Mouse (Mus musculus): ENCODE results near the gene Rpl23. TPM values are rescaled to one million over a fixed set of nuclear protein-coding genes. Genes with fewer than 3 reads are reported as not detected.
"Not testable (repeated sequence)": the region's sequence is repeated elsewhere in the genome, so short reads cannot be mapped to it uniquely, and the experiment has no call there.

Gene Rpl23
- polyA plus RNA-seq, 1 experiment from 2014 or later = 327 TPM

- Histone ChIP-seq H3K27me3 (no peaks in the 10 kb centered on the region), H3K4me1 (peaks cover 22% of the 10 kb centered on the region), H3K27ac (replicated peaks) (peak overlapping the region; percentile 96; the same call in 1 of the 2 replicates), H3K36me3 (no peaks in the 10 kb centered on the region), H3K4me3 (0 out of 2 replicates have a peak overlapping the region, but pooled peaks have one; percentile 98), H3K4me2 (replicated peaks) (peak overlapping the region; percentile 58; the same call in 1 of the 2 replicates), H3K9ac (replicated peaks) (no peak overlapping the region), H3K9me3 (no peaks in the 10 kb centered on the region)
- no peak for ATAC-seq (replicated peaks)
- WGBS = 61% methylated on average over 15 of the region's 15 CpGs
These were observed 15.3 kb upstream of the Rpl23 start for GRCm38 (mm10) chr11:97797369-97798082.

- Histone ChIP-seq H3K27ac (replicated peaks) (no peak overlapping the region), H3K4me1 (peaks cover 16% of the 10 kb centered on the region), H3K4me2 (replicated peaks) (no peak overlapping the region), H3K36me3 (no peaks in the 10 kb centered on the region), H3K4me3 (no peak overlapping the region), H3K9ac (replicated peaks) (no peak overlapping the region), H3K27me3 (no peaks in the 10 kb centered on the region), H3K9me3 (no peaks in the 10 kb centered on the region)
- WGBS = 2% methylated on average over 6 of the region's 6 CpGs
- ATAC-seq (replicated peaks) = no peak
These were observed 14.7 kb upstream of the Rpl23 start for GRCm38 (mm10) chr11:97796910-97797309.

GRCm38 (mm10) chr11:97793165-97793564, 10.9 kb upstream of the Rpl23 start:
- Histone ChIP-seq H3K4me1 (no peaks in the 10 kb centered on the region), H3K27me3 (no peaks in the 10 kb centered on the region), H3K4me2 (replicated peaks) (no peak overlapping the region), H3K36me3 (no peaks in the 10 kb centered on the region), H3K4me3 (no peak overlapping the region), H3K27ac (replicated peaks) (no peak overlapping the region), H3K9me3 (no peaks in the 10 kb centered on the region), H3K9ac (replicated peaks) (no peak overlapping the region)
- ATAC-seq (replicated peaks) = no peak
- WGBS = 9% methylated on average over 2 of the region's 2 CpGs

GRCm38 (mm10) chr11:97790778-97791438, 8.7 kb upstream of the Rpl23 start:
- WGBS = 75% methylated on average over 2 of the region's 2 CpGs

GRCm38 (mm10) chr11:97789727-97790126, 7.5 kb upstream of the Rpl23 start:
- Histone ChIP-seq H3K9ac (replicated peaks) (no peak overlapping the region), H3K4me3 (no peak overlapping the region), H3K4me1 (no peaks in the 10 kb centered on the region), H3K4me2 (replicated peaks) (no peak overlapping the region), H3K9me3 (no peaks in the 10 kb centered on the region), H3K27ac (replicated peaks) (no peak overlapping the region), H3K27me3 (no peaks in the 10 kb centered on the region), H3K36me3 (no peaks in the 10 kb centered on the region)
- no peak for ATAC-seq (replicated peaks)
- 84% methylated on average over 5 of the region's 5 CpGs for WGBS

More at GRCm38 (mm10) chr11:97790778-97791438, 8.7 kb upstream of the Rpl23 start:
- not testable (repeated sequence) for H3K4me1 ChIP-seq; H3K27ac ChIP-seq (replicated peaks); H3K9me3 ChIP-seq; H3K9ac ChIP-seq (replicated peaks); H3K4me3 ChIP-seq; H3K4me2 ChIP-seq (replicated peaks); H3K27me3 ChIP-seq; ATAC-seq (replicated peaks); H3K36me3 ChIP-seq

GRCm38 (mm10) chr11:97787961-97788360, 5.7 kb upstream of the Rpl23 start:
- Histone ChIP-seq H3K9me3 (no peaks in the 10 kb centered on the region), H3K4me1 (peaks cover 5% of the 10 kb centered on the region), H3K27me3 (no peaks in the 10 kb centered on the region), H3K36me3 (no peaks in the 10 kb centered on the region), H3K27ac (replicated peaks) (no peak overlapping the region), H3K4me3 (no peak overlapping the region), H3K4me2 (replicated peaks) (no peak overlapping the region), H3K9ac (replicated peaks) (no peak overlapping the region)
- no peak for ATAC-seq (replicated peaks)
- WGBS = 94% methylated on average over 3 of the region's 3 CpGs

GRCm38 (mm10) chr11:97782564-97782895, 293 bp upstream of the Rpl23 start:
- Histone ChIP-seq H3K36me3 (peaks cover 30% of the 10 kb centered on the region), H3K27me3 (no peaks in the 10 kb centered on the region), H3K4me2 (replicated peaks) (peak overlapping the region; percentile 68), H3K4me3 (peak overlapping the region; percentile 87), H3K4me1 (peaks cover 30% of the 10 kb centered on the region), H3K27ac (replicated peaks) (peak overlapping the region; percentile 91), H3K9me3 (no peaks in the 10 kb centered on the region), H3K9ac (replicated peaks) (peak overlapping the region; percentile 96)
- WGBS = under 1% methylated on average over 10 of the region's 10 CpGs
- ATAC-seq (replicated peaks) = peak; percentile 39; the same call in 1 of the 2 replicates

GRCm38 (mm10) chr11:97781478-97781831, 782 bp downstream of the Rpl23 start:
- no peaks in the 10 kb centered on the region for H3K27me3 ChIP-seq
- peak overlapping the region; percentile 91 for H3K27ac ChIP-seq (replicated peaks)
- no peak for ATAC-seq (replicated peaks)
- peaks cover 41% of the 10 kb centered on the region for H3K36me3 ChIP-seq
- 2% methylated on average over 11 of the region's 11 CpGs for WGBS
- H3K9ac ChIP-seq (replicated peaks) = peak overlapping the region; percentile 96
- H3K9me3 ChIP-seq = no peaks in the 10 kb centered on the region
- H3K4me1 ChIP-seq = peaks cover 30% of the 10 kb centered on the region
- H3K4me3 ChIP-seq = peak overlapping the region; percentile 87
- H3K4me2 ChIP-seq (replicated peaks) = peak overlapping the region; percentile 68

GRCm38 (mm10) chr11:97779968-97780701, 2.1 kb downstream of the Rpl23 start:
- Histone ChIP-seq H3K4me2 (replicated peaks) (peak overlapping the region; percentile 68), H3K27ac (replicated peaks) (no peak overlapping the region), H3K9me3 (no peaks in the 10 kb centered on the region), H3K27me3 (no peaks in the 10 kb centered on the region), H3K9ac (replicated peaks) (peak overlapping the region; percentile 96; the same call in 1 of the 2 replicates), H3K36me3 (peaks cover 52% of the 10 kb centered on the region), H3K4me3 (peak overlapping the region; percentile 87; the same call in 1 of the 2 replicates), H3K4me1 (peaks cover 30% of the 10 kb centered on the region)
- WGBS = 86% methylated on average over 2 of the region's 2 CpGs
- no peak for ATAC-seq (replicated peaks)

- Histone ChIP-seq H3K36me3 (peaks cover 52% of the 10 kb centered on the region), H3K27me3 (no peaks in the 10 kb centered on the region), H3K4me1 (peaks cover 30% of the 10 kb centered on the region), H3K9me3 (no peaks in the 10 kb centered on the region), H3K4me2 (replicated peaks) (no peak overlapping the region), H3K4me3 (no peak overlapping the region), H3K27ac (replicated peaks) (no peak overlapping the region), H3K9ac (replicated peaks) (no peak overlapping the region)
- ATAC-seq (replicated peaks) = no peak
- 90% methylated on average over 1 of the region's 1 CpGs for WGBS
These were observed 3.3 kb downstream of the Rpl23 start for GRCm38 (mm10) chr11:97778918-97779317.

GRCm38 (mm10) chr11:97777129-97777529, 5.1 kb downstream of the Rpl23 start:
- 50% methylated on average over 2 of the region's 2 CpGs for WGBS
- Histone ChIP-seq H3K4me2 (replicated peaks) (no peak overlapping the region), H3K36me3 (peaks cover 52% of the 10 kb centered on the region), H3K4me1 (peaks cover 23% of the 10 kb centered on the region), H3K27me3 (no peaks in the 10 kb centered on the region), H3K4me3 (no peak overlapping the region), H3K9me3 (no peaks in the 10 kb centered on the region), H3K27ac (replicated peaks) (no peak overlapping the region), H3K9ac (replicated peaks) (no peak overlapping the region)
- ATAC-seq (replicated peaks) = no peak

GRCm38 (mm10) chr11:97776497-97777128, 5.6 kb downstream of the Rpl23 start:
- Histone ChIP-seq H3K4me3 (no peak overlapping the region), H3K36me3 (peaks cover 52% of the 10 kb centered on the region), H3K4me1 (peaks cover 23% of the 10 kb centered on the region), H3K9ac (replicated peaks) (no peak overlapping the region), H3K4me2 (replicated peaks) (no peak overlapping the region), H3K27ac (replicated peaks) (no peak overlapping the region), H3K27me3 (no peaks in the 10 kb centered on the region), H3K9me3 (no peaks in the 10 kb centered on the region)
- 60% methylated on average over 5 of the region's 5 CpGs for WGBS
- no peak for ATAC-seq (replicated peaks)

Measured in forebrain, embryonic 15.5 days (tissue).